Mouse (Mus musculus): ENCODE measurements at regions not wholly inside any gene's neighbourhood (a gene's known extent, or its start where the extent isn't known, plus 50 kb on each side); places are given as distances from the start of the nearest gene placed in this dataset.

GRCm38 (mm10) chr13:41957932-41958331, 93.9 kb upstream of the Hivep1 start:
- TF ChIP-seq CTCF (IDR thresholded peaks at IDR 0.05; ENCODE audit: insufficient read depth, low read length) (no peak), POLR2A (IDR thresholded peaks at IDR 0.05; ENCODE audit: borderline replicate concordance, extremely low read depth, low read depth, low read length) (no peak)

All from lung, adult 2 months (tissue).